Mouse (Mus musculus) frontal cortex, postnatal 10 days (tissue): ENCODE results near the gene Cradd.

Source experiments
- DNase-seq, 2 experiments: peaks; one replicate each; pipeline ENCODE4 v3.0.0; 2022; ENCODE audit warnings: low spot score in 2 of 2, mixed read lengths in 1 of 2

Gene Cradd

DNA sequence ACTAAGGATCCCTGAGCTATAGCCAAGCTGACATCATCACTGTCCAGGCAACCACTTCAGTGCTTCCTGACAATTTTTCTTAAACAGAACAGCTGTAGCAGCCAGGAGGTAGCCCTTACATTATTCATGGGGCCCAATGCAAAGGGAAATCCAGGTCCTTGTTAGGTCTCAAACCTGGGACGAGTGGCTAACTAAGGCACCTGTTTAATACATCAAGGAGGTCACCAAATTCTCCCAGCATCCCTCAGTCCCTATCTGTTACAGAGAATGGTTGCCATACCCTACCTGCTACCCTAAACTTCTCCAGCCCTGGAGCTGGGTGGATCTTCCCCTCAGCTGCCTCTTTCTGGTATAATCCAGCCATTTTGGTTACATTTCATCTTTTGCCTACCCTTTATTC lies 10.9 kb upstream of the Cradd start:
- no peak for DNase-seq

DNA sequence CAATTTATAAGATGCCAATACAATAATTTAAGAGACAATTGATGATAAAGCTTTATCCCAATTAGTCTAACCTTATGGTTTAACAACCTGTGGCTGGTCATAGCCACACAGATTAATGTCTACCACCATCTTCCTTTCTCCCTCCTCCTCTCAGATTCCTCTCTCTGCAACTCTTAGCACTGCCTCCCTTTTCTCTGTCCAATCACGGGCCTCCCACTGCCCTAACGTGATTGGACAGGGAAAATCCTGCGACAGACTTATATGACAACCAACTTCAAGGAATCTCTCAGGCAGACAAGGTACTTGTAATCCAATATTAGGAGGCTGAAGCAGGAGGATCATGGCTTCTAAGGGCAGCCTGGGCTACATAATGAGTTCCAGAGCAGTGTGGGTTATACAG lies 8.7 kb upstream of the Cradd start:
- DNase-seq: no peak

DNA sequence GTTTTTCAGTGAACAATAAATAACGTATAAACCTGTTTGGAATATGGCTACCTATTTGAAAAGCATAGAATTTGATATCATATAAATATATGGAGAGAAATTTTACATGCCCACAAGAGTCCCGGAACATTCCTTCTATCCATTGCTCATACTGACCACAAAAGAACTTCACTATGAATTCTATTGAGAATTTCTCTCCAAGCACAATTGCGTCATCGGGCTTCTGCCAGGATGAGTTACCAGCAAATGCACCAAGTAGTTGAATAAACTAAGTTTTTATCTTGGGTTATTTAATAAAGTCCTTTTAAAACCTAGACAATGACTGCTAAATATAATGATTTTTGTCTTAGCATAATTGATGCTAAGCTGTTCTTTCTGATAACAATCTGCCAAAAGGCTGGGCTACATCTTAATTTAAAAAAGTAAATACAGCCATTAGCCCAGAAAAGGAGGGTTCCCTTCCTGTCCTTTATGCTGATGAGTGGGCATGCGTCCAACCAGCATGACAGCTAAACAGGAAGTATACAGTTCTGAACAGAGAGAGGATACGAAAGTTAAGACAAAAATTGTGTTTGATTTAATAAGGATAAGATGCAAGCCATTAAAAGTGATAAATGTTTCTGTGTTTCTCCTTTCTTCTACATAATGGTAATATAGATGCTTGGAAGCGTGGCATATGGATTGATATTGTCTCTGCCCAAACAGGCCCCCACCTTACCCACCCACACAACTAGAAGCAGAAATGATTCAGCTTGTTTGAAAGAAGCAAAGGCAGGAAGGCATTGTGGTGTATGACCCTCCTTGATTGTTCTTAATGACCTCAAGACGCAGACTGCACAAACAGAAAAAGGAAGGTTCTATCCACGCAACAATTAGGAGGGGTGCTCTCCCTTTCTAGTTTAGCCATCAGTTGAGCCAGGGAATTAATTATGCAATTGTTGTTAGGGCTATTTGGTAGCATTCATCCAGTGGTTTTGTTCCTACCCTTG lies 6.7 kb upstream of the Cradd start:
- DNase-seq: no peak

DNA sequence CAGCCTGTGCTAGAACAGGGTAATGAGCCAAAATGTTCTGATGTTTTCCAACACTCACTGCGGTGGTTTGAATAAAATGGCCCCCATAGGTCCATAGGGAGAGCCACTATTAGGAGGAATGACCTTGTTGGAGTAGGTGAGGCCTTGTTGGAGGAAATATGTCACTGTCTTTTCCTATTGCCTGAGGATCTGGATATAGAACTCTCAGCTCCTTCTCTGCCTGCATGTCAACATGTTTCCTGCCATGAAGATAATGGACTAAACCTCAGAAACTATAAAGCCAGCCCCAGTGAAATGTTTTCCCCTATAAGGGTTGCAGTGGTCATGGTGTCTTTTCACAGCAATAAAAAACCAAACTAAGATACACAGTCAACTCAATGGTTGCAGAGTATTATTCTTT lies 6.0 kb upstream of the Cradd start:
- no peak for DNase-seq

GRCm38 (mm10) chr10:95324278-95324631 lies 322 bp upstream of the Cradd start:
- no peak for DNase-seq

GRCm38 (mm10) chr10:95322076-95323070 lies 1.6 kb downstream of the Cradd start:
- DNase-seq: peak in 1 of 2 experiments; percentile 32

DNA sequence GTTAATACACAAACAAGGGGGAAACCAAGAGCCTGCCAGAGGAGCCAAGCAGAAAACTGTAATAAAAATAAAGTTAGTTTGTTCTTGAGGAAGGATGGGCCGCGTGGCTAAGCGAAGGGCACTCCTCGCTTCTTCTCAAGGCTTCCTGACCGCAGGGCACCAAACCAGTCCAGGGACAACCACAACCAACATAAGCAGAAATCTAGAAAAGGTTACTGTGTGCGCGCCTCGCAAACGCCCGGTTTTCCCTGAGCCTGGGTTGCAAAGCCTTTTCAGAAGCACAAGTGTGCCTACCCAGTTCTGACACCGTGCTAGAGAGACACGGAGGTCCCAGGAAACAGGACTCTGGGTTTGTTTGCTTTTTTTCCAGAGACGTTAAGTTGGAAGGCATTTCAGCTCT lies 4.9 kb downstream of the Cradd start:
- DNase-seq: no peak

DNA sequence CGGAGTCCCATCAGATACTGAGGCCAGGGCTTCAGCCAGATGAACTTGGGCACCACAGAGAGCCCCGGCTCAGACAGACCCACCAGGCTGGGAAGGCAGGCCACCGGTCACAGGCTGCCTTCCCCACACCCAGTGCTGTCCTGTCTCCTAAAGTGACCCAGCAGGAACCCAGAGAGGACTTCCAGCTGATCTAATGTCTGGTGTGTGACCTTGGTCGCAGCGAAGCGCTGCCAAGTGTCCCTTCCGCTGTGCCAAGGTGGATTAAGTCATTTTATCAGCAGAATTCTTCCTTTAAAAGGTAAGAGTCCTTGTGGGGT lies 5.6 kb downstream of the Cradd start:
- DNase-seq: no peak

DNA sequence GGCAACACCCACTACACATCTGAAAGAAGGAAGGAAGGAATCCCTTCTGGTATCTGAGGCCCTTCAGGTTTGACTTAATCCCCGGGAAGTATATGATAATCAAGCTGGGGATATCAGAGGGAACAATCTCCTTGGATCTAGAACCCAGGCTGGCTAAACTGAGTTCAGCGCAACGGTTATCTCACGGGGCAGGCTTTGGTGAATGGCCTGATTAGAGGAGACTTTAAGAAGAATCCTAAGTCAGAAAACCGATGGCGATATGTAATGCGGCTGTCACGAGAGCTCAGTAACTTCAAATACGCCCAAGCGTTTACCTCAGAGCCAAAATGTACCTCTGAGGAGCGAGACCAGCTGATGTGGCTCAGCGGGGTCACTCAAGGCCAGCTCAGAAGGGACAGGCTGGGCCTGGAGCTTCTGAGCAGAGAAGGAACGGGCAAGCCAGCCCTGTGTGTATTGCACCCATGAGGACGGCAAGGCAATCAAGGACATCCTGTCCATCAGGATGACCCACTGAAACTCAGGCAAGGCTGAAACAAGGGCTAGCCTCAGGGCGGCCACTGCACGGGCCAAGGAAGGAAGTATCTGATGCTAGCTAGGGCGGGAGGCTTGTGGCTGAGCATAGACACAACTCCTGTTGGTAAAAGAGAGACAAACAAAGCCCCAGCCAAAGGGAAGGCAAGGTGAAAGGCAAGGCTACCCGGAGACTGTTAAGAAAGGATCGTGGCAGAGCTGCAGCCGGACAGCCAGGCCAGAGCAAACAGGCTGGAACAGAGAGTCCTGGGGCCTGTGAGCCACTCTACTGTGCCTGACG lies 6.1 kb downstream of the Cradd start:
- no peak for DNase-seq

- no peak for DNase-seq
Observed at GRCm38 (mm10) chr10:95317091-95317490, 6.8 kb downstream of the Cradd start.

DNA sequence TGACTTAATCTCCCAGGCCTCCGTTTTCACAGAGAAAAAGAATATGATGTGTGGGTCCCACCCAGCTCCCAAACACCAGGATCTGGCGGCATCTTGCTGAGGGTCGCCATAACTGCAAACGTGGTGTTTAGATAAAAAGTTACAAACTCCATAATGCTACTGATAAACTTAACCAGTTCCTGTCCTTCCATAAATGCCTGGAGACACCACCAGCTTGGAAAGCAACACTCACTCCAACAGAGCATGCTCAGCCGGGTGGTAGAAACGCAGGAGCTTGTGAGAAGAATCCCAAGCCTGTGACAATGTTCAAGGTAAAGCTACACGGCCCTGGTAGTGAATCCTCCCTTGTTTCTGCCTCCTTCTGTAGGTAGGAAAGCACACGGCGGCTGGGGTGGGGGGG lies 7.3 kb downstream of the Cradd start:
- no peak for DNase-seq

DNA sequence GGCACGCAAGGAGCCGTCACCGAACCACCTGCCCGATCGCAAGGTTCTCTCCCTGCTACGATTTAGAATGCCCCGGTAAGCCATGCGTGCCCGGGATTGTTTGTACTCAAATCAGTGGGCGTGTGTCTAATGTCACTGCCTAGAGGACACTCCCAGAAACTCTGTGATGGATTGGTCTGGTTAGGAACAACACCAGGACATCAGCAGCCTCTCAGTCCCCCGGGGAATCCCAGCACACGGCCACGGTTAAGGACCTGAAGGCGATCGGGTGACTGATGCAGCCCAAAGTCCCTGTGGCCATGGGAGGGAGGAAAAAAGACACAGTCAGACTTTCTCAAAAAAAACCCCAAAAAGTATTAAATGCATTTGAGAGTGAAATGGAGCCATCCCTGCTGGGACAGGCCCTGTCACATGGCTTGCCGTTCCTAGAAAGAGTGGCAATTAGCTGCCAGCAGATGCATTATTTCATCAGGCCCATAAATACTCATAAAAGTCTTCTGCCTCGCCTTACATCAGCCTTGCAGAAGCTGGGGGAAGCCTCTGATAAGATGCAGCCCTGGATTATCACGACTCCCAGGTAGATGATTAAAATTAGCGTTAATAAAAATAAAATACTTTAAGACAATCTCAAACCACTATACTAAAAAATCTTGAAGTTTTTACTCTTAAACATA lies 8.0 kb downstream of the Cradd start:
- no peak for DNase-seq

GRCm38 (mm10) chr10:95315321-95315720 lies 8.6 kb downstream of the Cradd start:
- DNase-seq: no peak

- no peak for DNase-seq
Observed at GRCm38 (mm10) chr10:95314019-95314418, 9.9 kb downstream of the Cradd start.

- DNase-seq: no peak
Observed at GRCm38 (mm10) chr10:95313524-95313923, 10.4 kb downstream of the Cradd start.

DNA sequence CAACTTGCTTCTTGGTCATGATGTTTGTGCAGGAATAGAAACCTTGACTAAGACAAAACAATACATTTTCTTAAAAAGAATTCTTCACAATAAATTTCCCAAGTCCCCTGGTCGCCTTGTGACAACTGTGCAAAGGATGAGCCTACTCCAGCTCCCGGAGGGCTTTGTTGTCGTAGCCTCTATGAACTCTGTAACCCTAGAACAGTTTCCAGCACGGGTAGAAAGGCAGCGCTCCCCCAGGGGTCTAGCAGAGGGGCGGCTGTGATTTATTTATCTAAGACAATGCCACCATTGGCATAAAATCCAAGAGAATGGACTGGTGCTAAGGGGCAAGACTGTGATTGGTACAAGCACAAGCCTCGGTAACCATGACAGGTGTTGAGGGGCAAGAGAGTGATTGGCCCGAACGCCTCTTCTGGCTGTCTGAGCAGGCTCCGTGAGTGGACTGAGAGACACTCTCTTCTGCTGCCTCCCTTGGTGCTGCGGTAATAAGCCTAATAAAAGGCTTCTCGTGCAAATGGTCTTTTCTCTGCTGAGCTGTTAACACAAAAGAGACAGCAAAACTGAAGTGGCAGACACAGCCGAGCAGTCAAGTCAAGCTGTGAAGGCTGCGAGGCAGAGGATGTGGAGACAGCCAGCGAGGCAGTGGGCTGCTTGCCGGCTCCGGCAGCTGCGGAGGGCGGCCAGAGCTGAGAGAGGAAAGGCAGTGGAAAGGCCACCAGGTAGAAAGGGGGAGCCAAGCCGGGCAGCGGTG lies 13.1 kb downstream of the Cradd start:
- no peak for DNase-seq

DNA sequence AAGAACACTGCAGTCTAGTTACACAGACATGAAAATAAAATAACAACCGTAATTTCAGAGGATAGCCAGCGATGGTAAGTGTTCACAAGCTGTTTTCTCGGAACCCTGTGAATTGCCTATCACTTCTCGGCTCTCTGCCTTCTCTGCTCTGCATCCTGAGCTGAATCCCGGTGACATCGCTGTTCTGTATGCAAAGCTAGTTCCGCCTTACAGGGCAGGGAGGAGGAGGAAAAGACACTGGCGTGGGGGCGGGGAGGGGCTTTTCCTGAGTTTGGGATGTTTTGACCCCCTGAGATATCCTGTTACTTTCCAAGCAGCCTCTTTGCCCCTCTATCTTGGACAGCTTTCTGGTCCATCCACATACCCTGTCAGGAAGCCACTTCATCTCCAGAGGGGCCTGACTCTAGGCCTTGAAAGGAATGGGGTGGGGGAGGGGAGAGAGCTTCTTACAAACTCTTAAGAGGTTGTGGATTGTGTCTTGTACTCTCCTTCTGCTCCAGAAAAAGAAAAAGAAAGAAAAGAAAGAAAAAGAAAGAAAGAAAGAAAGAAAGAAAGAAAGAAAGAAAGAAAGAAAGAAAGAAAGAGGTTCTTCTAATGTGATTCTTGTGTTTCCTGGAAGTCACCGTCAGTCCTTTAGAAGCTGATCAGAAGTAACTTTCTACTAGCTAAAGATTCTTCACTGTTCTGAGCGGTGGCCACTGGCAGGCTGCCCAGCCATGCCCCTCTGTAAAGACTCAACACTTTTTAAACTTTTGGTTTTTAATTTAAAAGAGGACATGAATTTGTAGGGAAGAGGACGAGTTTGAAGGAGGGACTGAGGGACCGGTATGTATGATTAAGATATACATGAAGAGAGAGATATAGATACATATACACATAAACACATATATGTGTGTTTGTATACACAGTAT lies 14.3 kb downstream of the Cradd start:
- no peak for DNase-seq

DNA sequence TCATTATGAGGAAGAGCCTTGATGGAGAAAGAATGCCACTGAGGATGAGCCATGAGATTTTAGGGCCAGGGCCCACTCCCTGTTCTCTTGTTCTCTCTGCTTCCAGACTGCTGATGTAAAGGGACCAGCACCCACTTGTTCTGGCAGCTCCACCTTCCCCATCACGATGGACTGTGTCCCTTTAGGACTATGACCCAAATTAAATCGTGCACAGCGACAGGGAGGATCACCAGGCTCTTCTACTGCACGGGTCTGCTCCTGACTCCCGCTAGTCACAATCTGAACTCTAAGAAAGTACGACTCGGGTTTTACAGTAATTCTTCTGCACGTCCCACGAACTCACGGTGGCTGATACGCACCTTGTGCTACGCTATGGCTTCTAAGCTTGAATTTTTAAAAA lies 14.9 kb downstream of the Cradd start:
- no peak for DNase-seq

GRCm38 (mm10) chr10:95307916-95308315 lies 16.0 kb downstream of the Cradd start:
- no peak for DNase-seq
